In genomic region chr12:80504718-80505117, GRCm38 (mm10) we compare ENCODE assay signal across 12 mouse cellular contexts. TPM values are rescaled to one million over a fixed set of nuclear protein-coding genes. Genes with fewer than 3 reads are reported as not detected.
DNase-seq lines count a peak whose midpoint lies in the region; ATAC-seq and TF ChIP-seq lines count a peak whose summit lies in the region.
"Had no signal": no experiment of that assay in that cellular context is flagged by ENCODE, and none has a peak within 500 bp of the region (broad histone marks: within the 10 kb centered on the region; RNA-seq: fewer than 3 reads in every experiment).

No protein-coding gene starts in this region.

- no peaks in the 10 kb centered on the region for H3K9me3 ChIP-seq in embryonic facial prominence, embryonic 11.5 days (replicated peaks; ENCODE audit: control insufficient read depth, low read length)
- no peaks in the 10 kb centered on the region for H3K9me3 ChIP-seq in embryonic facial prominence, embryonic 10.5 days
- H3K9me3 ChIP-seq in lung, postnatal 0 days (ENCODE audit: low read length), result no peaks in the 10 kb centered on the region
- no peaks in the 10 kb centered on the region for H3K9me3 ChIP-seq in midbrain, embryonic 11.5 days (ENCODE audit: control insufficient read depth, low read length)
- H3K9me3 ChIP-seq: hindbrain, embryonic 12.5 days had no signal

- intact Hi-C loops in heart, postnatal 10 days (cut with DNase I), result no loop called here

- no peak overlapping the region for H3K9ac ChIP-seq in embryonic facial prominence, embryonic 11.5 days (replicated peaks; ENCODE audit: low read length)
- no peak overlapping the region for H3K9ac ChIP-seq in lung, postnatal 0 days (replicated peaks; ENCODE audit: low read depth)
- H3K9ac ChIP-seq in midbrain, embryonic 11.5 days (ENCODE audit: low read length), result no peak overlapping the region
- H3K9ac ChIP-seq: hindbrain, embryonic 12.5 days had no signal

- 54% methylated on average over 5 of the region's 5 CpGs for WGBS in embryonic facial prominence, embryonic 11.5 days
- 70% methylated on average over 5 of the region's 5 CpGs for WGBS in embryonic facial prominence, embryonic 10.5 days
- 60% methylated on average over 5 of the region's 5 CpGs for WGBS in lung, postnatal 0 days
- 80% methylated on average over 5 of the region's 5 CpGs for WGBS in midbrain, embryonic 11.5 days

- no peak for TF ChIP-seq CTCF in lung, postnatal 0 days (IDR thresholded peaks at IDR 0.05)

- no peaks in the 10 kb centered on the region for H3K4me1 ChIP-seq in embryonic facial prominence, embryonic 11.5 days (ENCODE audit: control insufficient read depth, insufficient read depth, low read length)
- H3K4me1 ChIP-seq in embryonic facial prominence, embryonic 10.5 days, result peaks cover 23% of the 10 kb centered on the region
- H3K4me1 ChIP-seq in lung, postnatal 0 days (ENCODE audit: insufficient read depth, low read depth, low read length), result no peaks in the 10 kb centered on the region
- 0 out of 2 replicates have a peak, but pooled peaks cover 4% of the 10 kb centered on the region for H3K4me1 ChIP-seq in midbrain, embryonic 11.5 days (ENCODE audit: control insufficient read depth, insufficient read depth, low read length)

- no peak for TF ChIP-seq EP300 in lung, postnatal 0 days (IDR thresholded peaks at IDR 0.05)

- no peak overlapping the region for H3K4me3 ChIP-seq in embryonic facial prominence, embryonic 11.5 days (ENCODE audit: low read depth, low read length)
- no peak overlapping the region for H3K4me3 ChIP-seq in embryonic facial prominence, embryonic 10.5 days
- H3K4me3 ChIP-seq in lung, postnatal 0 days (ENCODE audit: low read depth, low read length), result no peak overlapping the region
- H3K4me3 ChIP-seq in midbrain, embryonic 11.5 days (ENCODE audit: low read depth, low read length), result no peak overlapping the region
- H3K4me3 ChIP-seq: hindbrain, embryonic 12.5 days had no signal

- H3K27me3 ChIP-seq in embryonic facial prominence, embryonic 11.5 days (ENCODE audit: control insufficient read depth, insufficient read depth, low read length), result no peaks in the 10 kb centered on the region
- no peaks in the 10 kb centered on the region for H3K27me3 ChIP-seq in embryonic facial prominence, embryonic 10.5 days (replicated peaks; ENCODE audit: low read depth, poor library complexity, severe bottlenecking)
- H3K27me3 ChIP-seq in lung, postnatal 0 days (replicated peaks; ENCODE audit: insufficient read depth, low read length), result no peaks in the 10 kb centered on the region
- no peaks in the 10 kb centered on the region for H3K27me3 ChIP-seq in midbrain, embryonic 11.5 days (ENCODE audit: control insufficient read depth, insufficient read depth, low read length)
- H3K27me3 ChIP-seq: hindbrain, embryonic 12.5 days had no signal

- no peak for ATAC-seq in embryonic facial prominence, embryonic 11.5 days (replicated peaks; ENCODE audit: insufficient number of reproducible peaks, low FRiP score, low TSS enrichment, low read depth)
- peak; percentile 62 for ATAC-seq in lung, postnatal 0 days
- no peak for ATAC-seq in midbrain, embryonic 11.5 days (ENCODE audit: low FRiP score)

- H3K27ac ChIP-seq in embryonic facial prominence, embryonic 11.5 days (replicated peaks; ENCODE audit: low read depth, low read length), result no peak overlapping the region
- H3K27ac ChIP-seq in embryonic facial prominence, embryonic 10.5 days (replicated peaks), result no peak overlapping the region
- H3K27ac ChIP-seq in lung, postnatal 0 days (ENCODE audit: low read length), result no peak overlapping the region
- H3K27ac ChIP-seq in midbrain, embryonic 11.5 days (ENCODE audit: low read depth, low read length), result no peak overlapping the region
- H3K27ac ChIP-seq: hindbrain, embryonic 12.5 days had no signal

- no peak overlapping the region for H3K4me2 ChIP-seq in embryonic facial prominence, embryonic 11.5 days (ENCODE audit: low read depth, low read length)
- no peak overlapping the region for H3K4me2 ChIP-seq in lung, postnatal 0 days (replicated peaks; ENCODE audit: low read depth, low read length)
- no peak overlapping the region for H3K4me2 ChIP-seq in midbrain, embryonic 11.5 days
- H3K4me2 ChIP-seq: hindbrain, embryonic 12.5 days had no signal

- peak; percentile 47 for DNase-seq in embryonic facial prominence, embryonic 11.5 days (ENCODE audit: low spot score)
- DNase-seq in embryonic facial prominence, embryonic 10.5 days (ENCODE audit: low spot score), result no peak
- peak; percentile 75 for DNase-seq in lung, postnatal 0 days (ENCODE audit: low spot score)
- no peak for DNase-seq in lung, postnatal 14 days
- DNase-seq in heart, postnatal 10 days, result peak; percentile 62 to 63
- no peak for DNase-seq in midbrain, embryonic 11.5 days (ENCODE audit: low spot score, missing footprints)
- no peak for DNase-seq in right cerebral cortex, adult 2 months (ENCODE audit: low spot score in 2 of 2)
- no peak for DNase-seq in embryo, embryonic 11 days
- DNase-seq: cerebellum, adult 9-10 months; kidney, adult 18-20 months had no signal

- no peaks in the 10 kb centered on the region for H3K36me3 ChIP-seq in embryonic facial prominence, embryonic 11.5 days (replicated peaks; ENCODE audit: control insufficient read depth, insufficient read depth, low read depth, low read length)
- 0 out of 2 replicates have a peak, but pooled peaks cover 3% of the 10 kb centered on the region for H3K36me3 ChIP-seq in embryonic facial prominence, embryonic 10.5 days (replicated peaks)
- no peaks in the 10 kb centered on the region for H3K36me3 ChIP-seq in lung, postnatal 0 days (ENCODE audit: insufficient read depth, low read length)
- H3K36me3 ChIP-seq in midbrain, embryonic 11.5 days (ENCODE audit: control insufficient read depth, insufficient read depth, low read length), result no peaks in the 10 kb centered on the region
- H3K36me3 ChIP-seq: hindbrain, embryonic 12.5 days had no signal

RNA-seq across cellular contexts. Expression of gene Galnt16, which starts 13.4 kb away (rescaled TPM):
- polyA plus RNA-seq in embryonic facial prominence, embryonic 11.5 days (2014; fragmentation: Nextera tagmentation; extraction: Ambion mirVana), result 6.9 and 7.0 TPM in 2 replicates
- polyA plus RNA-seq in embryonic facial prominence, embryonic 10.5 days (2016; fragmentation: Nextera tagmentation; extraction: Ambion mirVana), result 14.1 and 16.4 TPM in 2 replicates
- 5.5 and 5.6 TPM in 2 replicates for polyA plus RNA-seq in lung, postnatal 0 days (2015; fragmentation: Nextera tagmentation; extraction: Ambion mirVana)
- total RNA-seq in heart, postnatal 10 days (2021), result 10 to 100 TPM; 13.4 to 16.0 TPM
- 13.1 and 14.0 TPM in 2 replicates for polyA plus RNA-seq in midbrain, embryonic 11.5 days (2014; fragmentation: Nextera tagmentation; extraction: Ambion mirVana)
- polyA plus RNA-seq: C2C12 had no signal

RNA-seq across cellular contexts. Expression of gene Exd2, which starts 41.8 kb away (rescaled TPM):
- polyA plus RNA-seq in embryonic facial prominence, embryonic 11.5 days (2014; fragmentation: Nextera tagmentation; extraction: Ambion mirVana), result 34.9 and 36.2 TPM in 2 replicates
- polyA plus RNA-seq in embryonic facial prominence, embryonic 10.5 days (2016; fragmentation: Nextera tagmentation; extraction: Ambion mirVana), result 30.8 and 32.4 TPM in 2 replicates
- polyA plus RNA-seq in lung, postnatal 0 days (2015; fragmentation: Nextera tagmentation; extraction: Ambion mirVana), result 10.6 and 14.1 TPM in 2 replicates
- 10 to 100 TPM; 12.8 to 13.3 TPM for total RNA-seq in heart, postnatal 10 days (2021)
- 40.3 and 49.2 TPM in 2 replicates for polyA plus RNA-seq in midbrain, embryonic 11.5 days (2014; fragmentation: Nextera tagmentation; extraction: Ambion mirVana)

Comparison
In these comparisons a context has a peak if more than half of its experiments do, and no peak if none do; other contexts are left out.
1. DNase-seq: peak in embryonic facial prominence, embryonic 11.5 days (single experiment), lung, postnatal 0 days (single experiment) and heart, postnatal 10 days (2 of 2); none in embryonic facial prominence, embryonic 10.5 days (single experiment), lung, postnatal 14 days (single experiment), midbrain, embryonic 11.5 days (single experiment), right cerebral cortex, adult 2 months (0 of 2) and embryo, embryonic 11 days (single experiment).